34 mouse cellular contexts compared by ENCODE assay signal in the genomic region with DNA sequence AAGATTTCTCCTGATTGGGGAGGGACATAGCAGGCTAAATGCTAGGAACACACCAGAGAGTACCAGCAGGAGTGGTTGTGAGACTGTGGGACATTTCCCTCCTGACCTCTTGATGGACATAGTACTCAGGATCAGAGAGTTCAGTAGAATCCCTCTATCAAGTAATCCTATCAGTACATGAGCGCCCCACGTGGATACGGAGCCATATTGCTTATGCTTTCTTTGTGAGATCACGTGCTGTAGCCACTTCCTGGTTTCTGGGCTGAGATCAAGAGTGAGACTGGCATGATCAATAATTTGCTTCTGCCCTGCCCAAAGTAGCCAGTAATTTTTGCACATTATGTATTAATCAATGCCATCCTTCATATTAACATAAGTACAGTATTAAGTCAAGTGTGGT. TPM values are rescaled to one million over a fixed set of nuclear protein-coding genes. Genes with fewer than 3 reads are reported as not detected.
DNase-seq lines count a peak whose midpoint lies in the region; ATAC-seq and TF ChIP-seq lines count a peak whose summit lies in the region.
"Had no signal": no experiment of that assay in that cellular context is flagged by ENCODE, and none has a peak within 500 bp of the region (broad histone marks: within the 10 kb centered on the region; RNA-seq: fewer than 3 reads in every experiment).

No protein-coding gene starts in this region.

- peak; percentile 89 for DNase-seq in liver, adult 2 months (ENCODE audit: extremely low read depth, low read depth, low spot score)
- DNase-seq in A20 (ENCODE audit: low read depth, low spot score) (peak; percentile 34), CH12.LX (ENCODE audit: extremely low read depth) (no peak), ZHBTc4 (ENCODE audit: low read depth, low spot score) (peak; percentile 66)
- no peak for DNase-seq in thymus, postnatal 0 days (ENCODE audit: low spot score)
- no peak for DNase-seq in urinary bladder, adult 2 months (ENCODE audit: low spot score)
- no peak for DNase-seq in layer of hippocampus, adult 2 months (ENCODE audit: low spot score in 2 of 2)
- DNase-seq: adrenal gland, adult 8-10 months; cerebellum, adult 8-10 months; cerebellum, postnatal 36 days; gastrocnemius, adult 2 months; gastrocnemius, postnatal 36 days; heart, adult 18-20 months; heart, postnatal 4 days; kidney, adult 2 months; layer of hippocampus, adult 9-11 months; lung, postnatal 4 days; right cerebral cortex, adult 18-20 months; spleen, adult 18-20 months; thymus, adult 2 months; thymus, postnatal 4 days had no signal

- no peak for TF ChIP-seq RAD21 in CH12.LX (IDR thresholded peaks at IDR 0.05; ENCODE audit: low read depth, low read length)

- no peak overlapping the region for H3K27ac ChIP-seq in liver, adult 2 months (replicated peaks; ENCODE audit: insufficient read depth, low read depth, low read length)
- no peak overlapping the region for H3K27ac ChIP-seq in liver, embryonic 12.5 days
- H3K27ac ChIP-seq in CH12.LX (ENCODE audit: insufficient read depth, low read depth): no peak overlapping the region
- no peak overlapping the region for H3K27ac ChIP-seq in layer of hippocampus, adult 2 months
- H3K27ac ChIP-seq: forebrain, embryonic 15.5 days; gastrocnemius, adult 2 months; hindbrain, embryonic 13.5 days; kidney, postnatal 0 days; limb, embryonic 10.5 days; limb, embryonic 15.5 days; midbrain, embryonic 13.5 days; neural tube, embryonic 15.5 days had no signal

- in situ Hi-C loops in CH12.LX (cut with MboI; ENCODE audit: low pct_ligation_motif_present, low pct_unique_long_range_greater_than_20kb, low sequenced_read_pairs): no loop called here

- H3K79me2 ChIP-seq in liver, adult 2 months (ENCODE audit: control insufficient read depth, insufficient read depth, low read length): no peaks in the 10 kb centered on the region
- no peaks in the 10 kb centered on the region for H3K79me2 ChIP-seq in CH12.LX (replicated peaks; ENCODE audit: control insufficient read depth, extremely low read depth, insufficient read depth, poor library complexity, severe bottlenecking)

- H3K9me3 ChIP-seq in liver, embryonic 12.5 days (replicated peaks): no peaks in the 10 kb centered on the region
- H3K9me3 ChIP-seq in CH12.LX (replicated peaks; ENCODE audit: low read length): no peaks in the 10 kb centered on the region
- H3K9me3 ChIP-seq: forebrain, embryonic 15.5 days; hindbrain, embryonic 13.5 days; limb, embryonic 10.5 days; limb, embryonic 15.5 days; megakaryocyte, embryonic 14.5 days; midbrain, embryonic 13.5 days; neural tube, embryonic 15.5 days had no signal

- 25% methylated on average over 4 of the region's 4 CpGs for WGBS in liver, adult 2 months
- 60% methylated on average over 4 of the region's 4 CpGs for WGBS in liver, embryonic 12.5 days (ENCODE audit: insufficient replicate concordance)

- peaks cover 5% of the 10 kb centered on the region for H3K36me3 ChIP-seq in liver, adult 2 months (ENCODE audit: control insufficient read depth, insufficient read depth, low read length)
- H3K36me3 ChIP-seq in liver, embryonic 12.5 days: no peaks in the 10 kb centered on the region
- H3K36me3 ChIP-seq in CH12.LX (replicated peaks in 1 of 2; ENCODE audit: control insufficient read depth in 1 of 2, insufficient read depth in 1 of 2, low read length in 1 of 2): no peaks in the 10 kb centered on the region
- H3K36me3 ChIP-seq: forebrain, embryonic 15.5 days; hindbrain, embryonic 13.5 days; limb, embryonic 10.5 days; limb, embryonic 15.5 days; midbrain, embryonic 13.5 days; neural tube, embryonic 15.5 days had no signal

- TF ChIP-seq POLR2A in liver, adult 2 months (IDR thresholded peaks at IDR 0.05; ENCODE audit: extremely low read depth, insufficient read depth, low read length): no peak
- no peak for TF ChIP-seq POLR2A in CH12.LX (IDR thresholded peaks at IDR 0.05; ENCODE audit: low read depth, low read length)

- no peaks in the 10 kb centered on the region for H3K27me3 ChIP-seq in liver, adult 2 months (ENCODE audit: control insufficient read depth, insufficient read depth, low read length)
- H3K27me3 ChIP-seq in liver, embryonic 12.5 days (replicated peaks): no peaks in the 10 kb centered on the region
- no peaks in the 10 kb centered on the region for H3K27me3 ChIP-seq in CH12.LX (replicated peaks)
- H3K27me3 ChIP-seq: forebrain, embryonic 15.5 days; hindbrain, embryonic 13.5 days; limb, embryonic 15.5 days; midbrain, embryonic 13.5 days; neural tube, embryonic 15.5 days had no signal

- no peak overlapping the region for H3K9ac ChIP-seq in liver, adult 2 months (ENCODE audit: low read depth, low read length)
- no peak overlapping the region for H3K9ac ChIP-seq in liver, embryonic 12.5 days
- no peak overlapping the region for H3K9ac ChIP-seq in CH12.LX (ENCODE audit: insufficient read depth, low read depth)
- H3K9ac ChIP-seq: forebrain, embryonic 15.5 days; hindbrain, embryonic 13.5 days; limb, embryonic 15.5 days; midbrain, embryonic 13.5 days; neural tube, embryonic 15.5 days had no signal

- no peak for TF ChIP-seq CTCF in liver, adult 2 months (IDR thresholded peaks at IDR 0.05; ENCODE audit: low read depth, low read length)
- no peak for TF ChIP-seq CTCF in CH12.LX (conservative IDR thresholded peaks at IDR 0.05 in 1 of 2, IDR thresholded peaks at IDR 0.05 in 1 of 2; ENCODE audit: low read depth in 2 of 2, low read length in 2 of 2)
- no peak for TF ChIP-seq CTCF in layer of hippocampus, adult 2 months (conservative IDR thresholded peaks at IDR 0.05)

- TF ChIP-seq EP300 in CH12.LX (IDR thresholded peaks at IDR 0.05; ENCODE audit: low read length): no peak

- no peak for ATAC-seq in liver, embryonic 12.5 days
- ATAC-seq: activated CD4-positive, CD25-positive, alpha-beta regulatory T cell, adult 4 months; forebrain, embryonic 15.5 days; inflammation-experienced regulatory T-cells, adult 6 months; midbrain, embryonic 13.5 days had no signal

- H3K4me2 ChIP-seq in liver, embryonic 12.5 days: no peak overlapping the region
- no peak overlapping the region for H3K4me2 ChIP-seq in CH12.LX (ENCODE audit: insufficient read depth, low read depth, poor library complexity, severe bottlenecking)
- H3K4me2 ChIP-seq: forebrain, embryonic 15.5 days; heart, embryonic 11.5 days; hindbrain, embryonic 13.5 days; limb, embryonic 15.5 days; midbrain, embryonic 13.5 days; neural tube, embryonic 15.5 days had no signal

- dilution Hi-C loops in CH12.LX (cut with MboI; ENCODE audit: extremely low pct_ligation_motif_present, extremely low pct_unique_long_range_greater_than_20kb, low sequenced_read_pairs): no loop called here

- no peak overlapping the region for H3K4me3 ChIP-seq in liver, adult 2 months (ENCODE audit: insufficient read depth, low read depth, low read length)
- H3K4me3 ChIP-seq in liver, embryonic 12.5 days: no peak overlapping the region
- no peak overlapping the region for H3K4me3 ChIP-seq in CH12.LX (replicated peaks in 1 of 3; ENCODE audit: low read depth in 2 of 3, low read length in 2 of 3, poor library complexity in 1 of 3)
- H3K4me3 ChIP-seq in layer of hippocampus, adult 2 months: no peak overlapping the region
- H3K4me3 ChIP-seq: forebrain, embryonic 15.5 days; gastrocnemius, adult 2 months; hindbrain, embryonic 13.5 days; limb, embryonic 10.5 days; limb, embryonic 15.5 days; megakaryocyte, embryonic 14.5 days; midbrain, embryonic 13.5 days; neural tube, embryonic 15.5 days had no signal

- peaks cover 39% of the 10 kb centered on the region for H3K4me1 ChIP-seq in liver, adult 2 months (ENCODE audit: control insufficient read depth, insufficient read depth, low read length)
- H3K4me1 ChIP-seq in liver, embryonic 12.5 days: peaks cover 25% of the 10 kb centered on the region
- H3K4me1 ChIP-seq in CH12.LX (ENCODE audit: control insufficient read depth in 1 of 2, insufficient read depth in 2 of 2): peaks cover 0 to 6% of the 10 kb centered on the region in 2 experiments; a peak in 2 of 4 replicates

TF ChIP-seq in CH12.LX, 34 proteins besides CTCF, POLR2A, EP300 and RAD21:
- TF ChIP-seq USF2 (conservative IDR thresholded peaks at IDR 0.05; ENCODE audit: low read depth, low read length): no peak
- TF ChIP-seq NRF1 (IDR thresholded peaks at IDR 0.05; ENCODE audit: low read depth, low read length): no peak
- no peak for TF ChIP-seq JUND (conservative IDR thresholded peaks at IDR 0.05; ENCODE audit: low read depth, low read length)
- peak; percentile 70 for TF ChIP-seq ELF1 (IDR thresholded peaks at IDR 0.05; ENCODE audit: low read depth, low read length)
- TF ChIP-seq ZKSCAN1 (IDR thresholded peaks at IDR 0.05; ENCODE audit: borderline replicate concordance, low read depth, low read length): no peak
- no peak for TF ChIP-seq SMC3 (IDR thresholded peaks at IDR 0.05; ENCODE audit: low read depth, low read length)
- no peak for TF ChIP-seq JUN (IDR thresholded peaks at IDR 0.05; ENCODE audit: insufficient read depth, low read depth, low read length)

RNA-seq across cellular contexts. Expression of gene Ehhadh, which starts 2.6 kb away (rescaled TPM):
- total RNA-seq in liver, adult 2 months (2014; rRNA removed): 263 and 266 TPM in 2 replicates
- polyA plus RNA-seq in liver, adult 2 months (2012; rRNA removed): 168 and 174 TPM in 2 replicates
- 5.0 TPM in 2 replicates for polyA plus RNA-seq in liver, embryonic 12.5 days (2016; fragmentation: Nextera tagmentation; extraction: Ambion mirVana)
- 2.9 TPM in 2 replicates for total RNA-seq in CH12.LX (2012; rRNA removed)
- total RNA-seq in CH12.LX (2014; rRNA removed): 0.47 and 0.93 TPM in 2 replicates
- 0.86 and 1.1 TPM in 2 replicates for polyA plus RNA-seq in CH12.LX (2012; ENCODE audit: insufficient read length, low read depth)
- 8.3 and 9.9 TPM in 2 replicates for polyA plus RNA-seq in thymus, postnatal 0 days (2015; fragmentation: Nextera tagmentation; extraction: Ambion mirVana)
- 11.6 and 13.5 TPM in 2 replicates for polyA plus RNA-seq in urinary bladder, adult 2 months (2012; rRNA removed)
- 1 to 10 TPM; 1.7 to 2.5 TPM for total RNA-seq in layer of hippocampus, adult 2 months (2021)

RNA-seq across cellular contexts. Expression of gene Map3k13, which starts 9.1 kb away (rescaled TPM):
- 7.0 and 8.8 TPM in 2 replicates for total RNA-seq in liver, adult 2 months (2014; rRNA removed)
- 3.8 and 5.3 TPM in 2 replicates for polyA plus RNA-seq in liver, adult 2 months (2012; rRNA removed)
- 0.35 and 0.41 TPM in 2 replicates for polyA plus RNA-seq in liver, embryonic 12.5 days (2016; fragmentation: Nextera tagmentation; extraction: Ambion mirVana)
- total RNA-seq in CH12.LX (2012; rRNA removed): 0.42 and 0.89 TPM in 2 replicates
- total RNA-seq in CH12.LX (2014; rRNA removed): 0.20 and 0.32 TPM in 2 replicates
- 1.3 TPM in 2 replicates for polyA plus RNA-seq in CH12.LX (2012; ENCODE audit: insufficient read length, low read depth)
- 0.59 and 0.66 TPM in 2 replicates for polyA plus RNA-seq in thymus, postnatal 0 days (2015; fragmentation: Nextera tagmentation; extraction: Ambion mirVana)
- 0.69 and 0.96 TPM in 2 replicates for polyA plus RNA-seq in urinary bladder, adult 2 months (2012; rRNA removed)
- total RNA-seq in layer of hippocampus, adult 2 months (2021): 10 to 100 TPM; 14.6 to 14.8 TPM
- total RNA-seq: monocyte, adult 5-6 weeks had no signal

Comparison
In these comparisons a context has a peak if more than half of its experiments do, and no peak if none do; other contexts are left out.
1. RNA of gene Ehhadh, which starts 2.6 kb away (polyA plus RNA-seq): 168 to 174 TPM in liver, adult 2 months; 11.6 to 13.5 TPM in urinary bladder, adult 2 months, 8.3 to 9.9 TPM in thymus, postnatal 0 days, 5.0 TPM in liver, embryonic 12.5 days and 0.86 to 1.1 TPM in CH12.LX; every median in the first group is over 10 times any median in the second.
2. DNase-seq: peak in liver, adult 2 months (single experiment), A20 (single experiment) and ZHBTc4 (single experiment); none in CH12.LX (single experiment), thymus, postnatal 0 days (single experiment), urinary bladder, adult 2 months (single experiment) and layer of hippocampus, adult 2 months (0 of 2).